Mouse (Mus musculus): ENCODE results near the gene Kmt5c. TPM values are rescaled to one million over a fixed set of nuclear protein-coding genes. Genes with fewer than 3 reads are reported as not detected.

The Kmt5c gene
- 10 to 100 TPM; 33.2 to 39.2 TPM for total RNA-seq (2021)
- long read RNA-seq, experiment 1, transcript Kmt5c-202 (9 exons, 2,774 nt) = minor isoform, 5 of 30 reads
- long read RNA-seq, experiment 1, transcript Kmt5c-203 (9 exons, 2,177 nt) = major isoform, 14 of 30 reads
- long read RNA-seq, experiment 1, partial matches to known transcripts = 5 of 30 reads
- long read RNA-seq, experiment 1, other reads (novel, unspliced or antisense) = 6 of 30 reads
- long read RNA-seq, experiment 2, transcript Kmt5c-203 (9 exons, 2,177 nt) = major isoform, 21 of 48 reads
- long read RNA-seq, experiment 2, partial matches to known transcripts = 8 of 48 reads
- long read RNA-seq, experiment 2, other reads (novel, unspliced or antisense) = 15 of 48 reads

DNA sequence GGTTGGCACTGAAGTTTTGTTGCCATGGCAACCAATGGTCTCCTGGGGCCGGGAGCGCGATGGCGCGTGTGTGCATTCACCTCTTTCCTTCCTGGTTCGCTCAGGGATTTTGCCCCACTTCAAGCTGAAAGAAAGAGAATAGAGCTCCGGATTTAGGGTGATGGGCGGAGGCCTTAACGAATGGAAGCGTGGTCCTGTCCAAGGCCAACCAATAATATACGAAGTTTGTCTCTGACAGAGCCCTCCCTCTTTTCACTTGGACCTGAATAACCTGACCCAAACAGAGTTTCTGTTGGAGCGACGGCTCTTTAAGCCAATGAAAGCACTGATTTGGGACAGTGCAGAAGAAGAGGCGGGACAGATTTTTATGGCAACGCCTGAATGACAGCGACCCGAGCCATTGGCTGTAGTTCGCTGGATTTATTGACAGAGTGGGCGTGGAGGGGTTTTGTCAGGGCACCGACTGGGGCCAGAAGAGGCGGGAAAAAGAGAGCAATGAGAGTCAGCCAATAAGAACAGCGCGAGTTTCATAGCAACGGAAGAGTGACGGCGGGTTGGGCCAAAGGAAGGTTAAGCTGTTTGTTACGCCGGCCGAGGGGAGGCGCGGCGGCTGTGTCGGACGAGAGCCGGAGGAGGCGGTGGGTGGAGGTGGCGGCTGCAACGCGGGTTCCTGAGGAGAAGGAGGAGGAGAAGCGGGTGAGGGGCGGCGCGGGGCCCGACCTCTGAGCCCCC, at the start of gene Kmt5c:
TSS of gene Kmt5c (plus strand) at position 572 of the 732 bp plus-strand sequence.
- DNase-seq (ENCODE audit: low spot score in 2 of 2) = peak; percentile 87 to 97

- peak; percentile 65 to 78 for DNase-seq (ENCODE audit: low spot score in 2 of 2)
Observed at GRCm38 (mm10) chr7:4690387-4690786, 49.5 kb upstream of the Kmt5c start, which contains the start of gene Brsk1. Gene Brsk1, plus strand, starts transcription at chr7:4690604.

- DNase-seq (ENCODE audit: low spot score in 2 of 2) = no peak
Observed at GRCm38 (mm10) chr7:4690951-4691653, 48.8 kb upstream of the Kmt5c start.

- no peak for DNase-seq (ENCODE audit: low spot score in 2 of 2)
Observed at GRCm38 (mm10) chr7:4693004-4693403, 46.9 kb upstream of the Kmt5c start.

- DNase-seq (ENCODE audit: low spot score in 2 of 2) = no peak
Observed at GRCm38 (mm10) chr7:4702334-4702733, 37.6 kb upstream of the Kmt5c start.

DNA sequence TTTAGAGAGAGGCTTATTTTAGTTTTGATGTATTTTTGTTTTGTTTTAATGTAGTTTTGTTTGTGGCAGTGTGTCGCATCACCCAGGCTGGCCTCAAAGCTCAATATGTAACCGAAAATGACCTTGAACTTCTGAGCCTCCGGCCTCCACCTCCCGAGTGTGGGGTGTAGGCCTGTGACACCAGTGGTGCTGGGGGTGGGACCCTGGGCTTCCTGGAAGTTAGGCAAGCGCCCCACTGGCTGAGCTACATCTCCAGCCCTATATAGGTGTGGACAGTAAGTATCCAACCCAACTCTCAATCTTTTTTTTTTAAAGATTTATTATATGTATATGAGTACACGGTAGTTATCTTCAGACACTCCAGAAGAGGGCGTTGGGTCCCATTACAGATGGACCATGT, 36.7 kb upstream of the Kmt5c start:
- no peak for DNase-seq (ENCODE audit: low spot score in 2 of 2)

DNA sequence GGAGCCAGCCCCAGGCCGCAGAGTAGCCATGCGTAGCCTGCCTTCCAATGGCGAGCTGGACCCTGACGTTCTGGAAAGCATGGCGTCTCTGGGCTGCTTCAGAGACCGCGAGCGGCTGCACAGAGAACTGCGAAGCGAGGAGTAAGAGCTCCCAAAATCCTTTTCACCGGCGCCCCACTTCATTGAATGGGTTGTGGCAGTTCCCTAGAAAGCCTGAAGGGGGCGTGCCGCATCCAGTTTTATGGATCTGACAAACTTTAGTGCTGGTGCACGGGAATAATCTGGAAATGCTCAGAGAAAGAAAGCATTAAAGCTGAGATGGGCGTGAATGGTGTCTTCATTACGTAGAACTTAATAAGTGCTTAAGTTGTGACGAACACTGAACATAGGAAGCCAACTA, 34.8 kb upstream of the Kmt5c start:
- peak in 1 of 2 experiments; percentile 44 for DNase-seq (ENCODE audit: low spot score in 2 of 2)

DNA sequence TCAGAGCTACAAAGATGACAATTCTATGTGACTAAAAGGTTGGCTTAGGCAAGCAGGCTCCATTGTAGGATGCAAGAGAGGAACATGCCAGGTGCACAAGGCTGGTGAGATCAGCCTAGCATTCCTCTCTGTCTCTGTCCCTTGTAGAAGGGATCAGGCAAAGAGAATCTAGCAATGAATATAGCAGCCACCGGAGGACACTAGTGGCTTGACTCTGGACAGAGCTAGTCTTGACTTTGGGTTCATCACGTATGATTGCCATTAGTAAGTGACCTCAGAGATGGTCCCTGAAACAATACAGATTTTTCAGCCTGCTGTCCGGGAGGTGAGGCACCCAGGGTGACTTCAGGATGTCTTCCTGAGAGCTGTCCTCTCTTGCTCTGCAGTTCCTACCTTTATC, 27.3 kb upstream of the Kmt5c start:
- DNase-seq (ENCODE audit: low spot score in 2 of 2) = no peak

DNA sequence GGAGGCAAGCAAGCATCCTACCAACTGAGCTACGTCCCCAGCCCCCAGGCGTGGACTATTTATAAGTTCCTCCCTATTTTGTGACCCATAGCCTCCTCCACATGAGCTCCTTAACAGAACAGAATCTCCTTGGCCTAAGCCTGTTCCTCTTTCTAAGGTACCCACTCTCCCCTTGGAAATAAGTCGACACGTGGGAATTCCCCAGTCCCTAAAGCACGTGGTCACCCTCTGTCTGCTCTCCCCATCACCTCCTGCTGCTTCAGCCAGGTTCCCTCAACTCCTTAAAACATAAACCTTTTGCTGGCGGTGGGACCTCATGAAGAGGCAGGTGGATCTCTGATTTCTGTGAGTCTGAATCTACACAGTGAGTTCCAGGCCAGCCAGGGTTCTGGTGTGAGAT, 23.0 kb upstream of the Kmt5c start:
- no peak for DNase-seq (ENCODE audit: low spot score in 2 of 2)

DNA sequence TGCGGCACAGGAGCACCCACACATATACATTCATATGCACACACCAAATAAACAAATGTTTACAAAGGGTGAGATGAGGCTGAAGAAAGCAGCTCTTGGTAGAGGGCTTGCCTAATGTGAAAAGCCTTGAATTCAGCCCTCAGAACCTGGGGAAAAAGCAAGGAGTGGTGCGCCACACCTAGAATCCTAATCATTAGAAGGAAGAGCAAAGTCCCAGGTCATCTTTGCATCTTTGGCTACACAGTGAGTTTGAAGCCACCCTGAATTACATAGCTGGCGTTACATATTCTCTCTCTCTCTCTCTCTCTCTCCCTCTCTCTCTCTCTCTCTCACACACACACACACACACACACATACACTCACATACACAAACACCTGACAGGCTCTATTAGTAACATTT, 20.6 kb upstream of the Kmt5c start:
- no peak for DNase-seq (ENCODE audit: low spot score in 2 of 2)

DNA sequence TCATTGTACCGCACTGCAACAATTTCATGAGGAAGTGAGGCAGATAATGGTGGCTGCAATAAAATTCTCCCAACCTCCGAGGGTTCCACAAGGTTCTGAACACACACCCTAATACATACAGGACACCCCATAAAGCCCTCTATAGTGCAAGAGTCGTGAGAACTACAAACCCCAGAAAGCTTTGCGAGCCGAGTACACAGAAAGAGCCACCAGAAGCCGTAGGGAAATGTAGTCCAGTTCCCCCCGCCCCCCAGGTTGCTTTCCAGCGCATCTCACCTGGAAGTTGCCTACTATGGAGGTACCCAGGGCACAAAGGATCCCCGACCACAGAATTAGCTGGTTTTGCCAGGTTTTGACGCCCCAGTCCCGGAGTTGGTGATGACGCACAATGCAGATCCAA, 16.4 kb upstream of the Kmt5c start:
- no peak for DNase-seq (ENCODE audit: low spot score in 2 of 2)

DNA sequence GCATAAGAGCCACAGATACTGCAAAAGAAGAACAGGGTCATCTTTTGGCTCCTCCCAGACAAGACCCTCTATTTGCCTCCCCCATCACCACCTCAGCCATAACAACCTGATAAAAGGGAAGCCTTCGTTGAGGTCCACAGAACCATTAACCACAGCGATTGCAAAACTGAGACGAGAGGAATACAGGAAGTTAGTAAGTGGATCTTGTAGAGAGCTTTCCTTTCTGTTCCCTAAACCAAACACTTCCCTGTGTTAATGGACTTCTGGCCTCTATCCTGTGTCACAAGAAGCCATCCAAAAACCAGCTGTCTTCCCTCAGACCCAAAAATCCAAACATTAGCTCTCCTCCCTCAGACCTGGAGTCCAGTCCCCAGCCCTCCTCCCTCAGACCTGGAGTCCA, 15.6 kb upstream of the Kmt5c start:
- no peak for DNase-seq (ENCODE audit: low spot score in 2 of 2)

DNA sequence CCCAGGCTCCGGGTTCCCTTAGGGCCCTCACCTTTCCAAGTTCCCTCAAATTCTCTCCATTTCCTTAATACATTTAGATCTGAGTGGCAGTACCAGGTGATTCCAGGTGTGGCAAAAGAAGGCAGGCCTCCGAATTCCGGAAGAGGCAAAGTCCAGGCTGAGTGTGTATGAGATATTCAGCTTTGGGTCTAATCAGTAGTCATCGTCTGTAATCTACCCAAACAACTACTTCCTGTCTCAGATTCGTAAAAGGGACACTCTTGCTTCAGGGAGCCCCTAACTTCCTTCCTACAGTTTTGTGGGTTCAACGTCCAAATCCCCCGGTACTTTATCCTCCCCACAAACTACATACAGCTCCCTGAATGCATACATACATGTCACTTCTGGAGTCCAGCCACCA, 14.7 kb upstream of the Kmt5c start, which contains the start of gene Tmem150b:
TSS of gene Tmem150b (minus strand) at position 81 of the 400 bp plus-strand sequence.
- DNase-seq (ENCODE audit: low spot score in 2 of 2) = no peak

- no peak for DNase-seq (ENCODE audit: low spot score in 2 of 2)
Observed at GRCm38 (mm10) chr7:4731090-4731489, 8.8 kb upstream of the Kmt5c start.

GRCm38 (mm10) chr7:4732968-4733392, 6.9 kb upstream of the Kmt5c start:
- no peak for DNase-seq (ENCODE audit: low spot score in 2 of 2)

- no peak for DNase-seq (ENCODE audit: low spot score in 2 of 2)
Observed at GRCm38 (mm10) chr7:4739041-4739543, 823 bp upstream of the Kmt5c start.

- no peak for DNase-seq (ENCODE audit: low spot score in 2 of 2)
Observed at GRCm38 (mm10) chr7:4740309-4740727, 403 bp downstream of the Kmt5c start.

GRCm38 (mm10) chr7:4741151-4741550, 1.2 kb downstream of the Kmt5c start:
- peak in 1 of 2 experiments; percentile 55 for DNase-seq (ENCODE audit: low spot score in 2 of 2)

GRCm38 (mm10) chr7:4741672-4742481, 2.0 kb downstream of the Kmt5c start:
- DNase-seq (ENCODE audit: low spot score in 2 of 2) = no peak

DNA sequence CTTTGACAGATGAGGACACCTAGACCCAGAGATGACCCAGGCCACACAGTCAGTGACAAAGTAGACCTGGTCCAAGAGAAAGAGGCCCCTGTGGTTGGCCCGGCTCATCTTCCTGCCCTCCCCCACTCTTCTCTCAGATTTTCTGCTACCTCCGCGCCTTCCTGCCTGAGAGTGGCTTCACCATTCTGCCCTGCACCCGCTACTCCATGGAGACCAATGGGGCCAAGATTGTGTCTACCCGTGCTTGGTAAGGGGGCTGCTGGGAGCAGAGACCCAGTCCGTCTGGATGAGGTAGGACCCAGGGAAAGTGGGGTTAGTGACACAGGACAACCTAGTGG, 2.5 kb downstream of the Kmt5c start:
- DNase-seq (ENCODE audit: low spot score in 2 of 2) = no peak

- no peak for DNase-seq (ENCODE audit: low spot score in 2 of 2)
Observed at GRCm38 (mm10) chr7:4743354-4743753, 3.4 kb downstream of the Kmt5c start.

Measured in gastrocnemius, postnatal 4 days (tissue).